Mouse (Mus musculus): ENCODE measurements around the gene Set. TPM values are rescaled to one million over a fixed set of nuclear protein-coding genes. Genes with fewer than 3 reads are reported as not detected.

The Set gene
- total and polyA plus RNA-seq, 3 experiments, result 515 to 1,049 (median 902) TPM

DNA sequence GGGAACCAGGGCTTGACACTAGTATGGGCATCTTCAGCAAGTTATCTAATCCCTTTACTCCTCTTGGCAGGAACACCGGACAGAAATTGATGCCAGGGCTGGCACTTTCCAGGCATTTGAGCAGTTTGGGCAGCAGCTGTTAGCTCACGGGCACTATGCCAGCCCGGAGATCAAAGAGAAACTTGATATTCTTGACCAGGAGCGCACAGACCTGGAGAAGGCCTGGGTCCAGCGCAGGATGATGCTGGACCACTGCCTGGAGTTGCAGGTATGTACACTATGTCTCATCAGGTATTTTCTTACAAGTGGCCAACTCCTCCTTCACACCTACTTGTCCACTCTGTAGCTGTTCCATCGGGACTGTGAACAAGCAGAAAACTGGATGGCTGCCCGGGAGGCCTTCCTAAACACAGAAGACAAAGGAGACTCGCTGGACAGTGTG is 46.3 kb upstream of the Set start:
- no peaks in the 10 kb centered on the region for H3K9me3 ChIP-seq (replicated peaks; ENCODE audit: low read length)
- no peak overlapping the region for H3K4me3 ChIP-seq (replicated peaks in 1 of 3; ENCODE audit: low read depth in 2 of 3, low read length in 2 of 3, poor library complexity in 1 of 3)
- in situ Hi-C loops (cut with MboI; ENCODE audit: low pct_ligation_motif_present, low pct_unique_long_range_greater_than_20kb, low sequenced_read_pairs), result no loop called here
- H3K4me1 ChIP-seq (ENCODE audit: control insufficient read depth in 1 of 2, insufficient read depth in 2 of 2), result no peaks in the 10 kb centered on the region
- no peak overlapping the region for H3K9ac ChIP-seq (ENCODE audit: insufficient read depth, low read depth)
- no peak overlapping the region for H3K4me2 ChIP-seq (ENCODE audit: insufficient read depth, low read depth, poor library complexity, severe bottlenecking)
- H3K27ac ChIP-seq (ENCODE audit: insufficient read depth, low read depth), result no peak overlapping the region
- TF ChIP-seq SMC3 (IDR thresholded peaks at IDR 0.05; ENCODE audit: low read depth, low read length) (no peak), MAFK (IDR thresholded peaks at IDR 0.05; ENCODE audit: insufficient replicate concordance, low read length) (no peak), ZMIZ1 (IDR thresholded peaks at IDR 0.05; ENCODE audit: low read depth, low read length) (no peak), USF1 (IDR thresholded peaks at IDR 0.05; ENCODE audit: low read depth, low read length) (no peak), RCOR1 (conservative IDR thresholded peaks at IDR 0.05; ENCODE audit: low read depth, low read length) (no peak), ZNF384 (IDR thresholded peaks at IDR 0.05; ENCODE audit: low read depth, low read length) (no peak), MXI1 (IDR thresholded peaks at IDR 0.05; ENCODE audit: low read depth, low read length) (no peak), IRF4 (IDR thresholded peaks at IDR 0.05; ENCODE audit: low read depth, low read length) (no peak), USF2 (conservative IDR thresholded peaks at IDR 0.05; ENCODE audit: low read depth, low read length) (no peak), POLR2AphosphoS2 (IDR thresholded peaks at IDR 0.05; ENCODE audit: low read depth, low read length) (no peak), HCFC1 (IDR thresholded peaks at IDR 0.05; ENCODE audit: low read depth, low read length) (no peak), MAX (IDR thresholded peaks at IDR 0.05; ENCODE audit: low read length) (no peak), ELF1 (IDR thresholded peaks at IDR 0.05; ENCODE audit: low read depth, low read length) (no peak), CTCF (conservative IDR thresholded peaks at IDR 0.05 in 1 of 2, IDR thresholded peaks at IDR 0.05 in 1 of 2; ENCODE audit: low read depth in 2 of 2, low read length in 2 of 2) (no peak), BHLHE40 (IDR thresholded peaks at IDR 0.05; ENCODE audit: low read depth, low read length) (no peak), E2F4 (IDR thresholded peaks at IDR 0.05; ENCODE audit: insufficient replicate concordance, low read depth, low read length) (no peak), RAD21 (IDR thresholded peaks at IDR 0.05; ENCODE audit: low read depth, low read length) (no peak), UBTF (IDR thresholded peaks at IDR 0.05; ENCODE audit: low read depth, low read length) (no peak), MAZ (IDR thresholded peaks at IDR 0.05; ENCODE audit: low read depth, low read length) (no peak), ZC3H11A (IDR thresholded peaks at IDR 0.05; ENCODE audit: low read depth, low read length) (no peak)
- peaks cover 81 to 99% of the 10 kb centered on the region in 2 experiments for H3K36me3 ChIP-seq (replicated peaks in 1 of 2; ENCODE audit: control insufficient read depth in 1 of 2, insufficient read depth in 1 of 2, low read length in 1 of 2)
- H3K79me2 ChIP-seq (replicated peaks; ENCODE audit: control insufficient read depth, extremely low read depth, insufficient read depth, poor library complexity, severe bottlenecking), result no peaks in the 10 kb centered on the region
- dilution Hi-C loops (cut with MboI; ENCODE audit: extremely low pct_ligation_motif_present, extremely low pct_unique_long_range_greater_than_20kb, low sequenced_read_pairs), result no loop called here
- no peak for DNase-seq (ENCODE audit: extremely low read depth)
- no peaks in the 10 kb centered on the region for H3K27me3 ChIP-seq (replicated peaks)

- Histone ChIP-seq H3K4me1 (ENCODE audit: control insufficient read depth in 1 of 2, insufficient read depth in 2 of 2) (no peaks in the 10 kb centered on the region), H3K79me2 (replicated peaks; ENCODE audit: control insufficient read depth, extremely low read depth, insufficient read depth, poor library complexity, severe bottlenecking) (no peaks in the 10 kb centered on the region), H3K9ac (ENCODE audit: insufficient read depth, low read depth) (no peak overlapping the region), H3K27me3 (replicated peaks) (no peaks in the 10 kb centered on the region), H3K27ac (ENCODE audit: insufficient read depth, low read depth) (no peak overlapping the region), H3K36me3 (replicated peaks in 1 of 2; ENCODE audit: control insufficient read depth in 1 of 2, insufficient read depth in 1 of 2, low read length in 1 of 2) (peaks cover 79 to 95% of the 10 kb centered on the region in 2 experiments), H3K9me3 (replicated peaks; ENCODE audit: low read length) (no peaks in the 10 kb centered on the region), H3K4me3 (replicated peaks in 1 of 3; ENCODE audit: low read depth in 2 of 3, low read length in 2 of 3, poor library complexity in 1 of 3) (no peak overlapping the region), H3K4me2 (ENCODE audit: insufficient read depth, low read depth, poor library complexity, severe bottlenecking) (no peak overlapping the region)
- DNase-seq (ENCODE audit: extremely low read depth), result no peak
- no peak for TF ChIP-seq CHD2 (IDR thresholded peaks at IDR 0.05; ENCODE audit: low read length)
- TF ChIP-seq MXI1 (IDR thresholded peaks at IDR 0.05; ENCODE audit: low read depth, low read length), result no peak
- TF ChIP-seq POLR2AphosphoS2 (IDR thresholded peaks at IDR 0.05; ENCODE audit: low read depth, low read length), result no peak
- no peak for TF ChIP-seq UBTF (IDR thresholded peaks at IDR 0.05; ENCODE audit: low read depth, low read length)
- no peak for TF ChIP-seq HCFC1 (IDR thresholded peaks at IDR 0.05; ENCODE audit: low read depth, low read length)
- TF ChIP-seq USF1 (IDR thresholded peaks at IDR 0.05; ENCODE audit: low read depth, low read length), result no peak
- no peak for TF ChIP-seq GABPA (IDR thresholded peaks at IDR 0.05; ENCODE audit: insufficient replicate concordance, low read depth, low read length)
- no peak for TF ChIP-seq ZKSCAN1 (IDR thresholded peaks at IDR 0.05; ENCODE audit: borderline replicate concordance, low read depth, low read length)
- no peak for TF ChIP-seq BHLHE40 (IDR thresholded peaks at IDR 0.05; ENCODE audit: low read depth, low read length)
- no peak for TF ChIP-seq MYC (IDR thresholded peaks at IDR 0.05; ENCODE audit: low read depth, low read length)
- TF ChIP-seq ELF1 (IDR thresholded peaks at IDR 0.05; ENCODE audit: low read depth, low read length), result no peak
- TF ChIP-seq TBP (conservative IDR thresholded peaks at IDR 0.05; ENCODE audit: low read depth, low read length), result no peak
- no peak for TF ChIP-seq RAD21 (IDR thresholded peaks at IDR 0.05; ENCODE audit: low read depth, low read length)
- in situ Hi-C loops (cut with MboI; ENCODE audit: low pct_ligation_motif_present, low pct_unique_long_range_greater_than_20kb, low sequenced_read_pairs) (no loop called here), dilution Hi-C loops (cut with MboI; ENCODE audit: extremely low pct_ligation_motif_present, extremely low pct_unique_long_range_greater_than_20kb, low sequenced_read_pairs) (no loop called here)
Observed at GRCm38 (mm10) chr2:30014326-30014966, 42.7 kb upstream of the Set start.

Measured in CH12.LX (cell line).